Mouse (Mus musculus): ENCODE results near the gene Osbpl7. TPM values are rescaled to one million over a fixed set of nuclear protein-coding genes. Genes with fewer than 3 reads are reported as not detected.

Gene Osbpl7
- polyA plus RNA-seq, 1 experiment from 2014 or later, result 7.8 TPM

DNA sequence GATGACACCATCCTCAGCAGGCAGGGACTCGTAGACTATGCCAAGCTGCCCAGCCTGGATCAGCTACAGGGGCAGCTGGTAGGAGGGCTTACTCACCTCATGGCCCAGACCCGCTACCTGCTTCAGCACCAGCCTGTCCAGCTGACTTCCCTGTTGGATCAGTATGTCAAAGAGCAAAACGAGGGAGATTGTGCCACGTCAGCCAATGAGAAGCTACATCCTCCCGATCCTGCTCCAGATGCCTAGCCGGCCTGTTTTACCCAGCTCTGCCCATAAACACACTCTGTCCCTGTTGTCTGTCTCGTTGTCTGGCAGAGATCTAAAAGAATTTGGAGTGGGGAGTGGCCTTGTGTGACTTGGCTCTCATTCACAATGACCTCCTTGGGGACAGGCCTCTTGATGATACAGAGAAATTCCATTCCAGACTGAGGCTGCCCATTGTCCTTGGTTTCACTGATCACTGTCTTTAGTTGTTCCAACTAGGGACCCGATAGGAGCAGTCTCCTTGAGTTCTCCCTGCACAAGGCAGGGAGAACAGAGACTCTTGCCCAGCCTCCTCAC is 2.3 kb upstream of the Osbpl7 start:
- Histone ChIP-seq H3K4me2 (ENCODE audit: low read length) (no peak overlapping the region), H3K27ac (replicated peaks; ENCODE audit: low read depth, low read length) (no peak overlapping the region), H3K36me3 (ENCODE audit: control insufficient read depth, insufficient read depth, low read length) (peaks cover 30% of the 10 kb centered on the region), H3K4me3 (replicated peaks; ENCODE audit: low read depth, low read length) (no peak overlapping the region), H3K9ac (replicated peaks; ENCODE audit: low read length) (no peak overlapping the region), H3K4me1 (ENCODE audit: control insufficient read depth, insufficient read depth, low read length) (peaks cover 14% of the 10 kb centered on the region), H3K9me3 (ENCODE audit: control insufficient read depth, low read length) (no peaks in the 10 kb centered on the region), H3K27me3 (ENCODE audit: control insufficient read depth, insufficient read depth, low read length) (no peaks in the 10 kb centered on the region)
- ATAC-seq (ENCODE audit: low FRiP score, low TSS enrichment) (no peak), DNase-seq (no peak)
- 88% methylated on average over 8 of the region's 8 CpGs for WGBS

DNA sequence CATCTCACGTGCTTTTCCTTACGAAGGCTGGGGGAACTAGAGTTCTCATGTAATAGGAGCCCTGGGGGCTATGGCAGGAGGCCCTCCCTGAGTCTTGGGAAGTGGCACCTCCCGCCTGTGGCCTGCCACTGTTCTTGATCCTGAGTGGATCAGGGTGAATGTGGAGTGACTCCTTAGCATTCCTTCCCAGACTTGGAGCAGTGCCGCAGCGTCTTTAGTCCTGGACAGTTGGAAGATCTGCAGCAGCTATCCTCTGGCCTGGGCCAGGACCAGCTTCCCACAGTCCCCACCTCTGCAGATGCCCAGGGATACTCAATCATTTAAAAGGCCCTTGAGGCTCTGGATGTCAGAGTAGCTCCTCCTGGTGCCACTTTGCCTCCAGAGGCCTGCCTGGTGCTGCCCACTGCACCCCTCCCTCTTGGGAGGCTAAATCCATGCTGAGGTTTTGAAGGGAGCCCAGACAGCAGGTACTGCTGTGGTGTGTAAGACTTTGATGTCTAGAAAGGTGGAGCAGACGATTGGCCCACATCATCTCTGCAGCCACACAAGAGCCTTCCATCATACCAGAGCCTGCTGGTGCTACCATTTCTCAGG is 839 bp upstream of the Osbpl7 start:
- Histone ChIP-seq H3K9ac (replicated peaks; ENCODE audit: low read length) (no peak overlapping the region), H3K36me3 (ENCODE audit: control insufficient read depth, insufficient read depth, low read length) (peaks cover 35% of the 10 kb centered on the region), H3K27ac (replicated peaks; ENCODE audit: low read depth, low read length) (no peak overlapping the region), H3K27me3 (ENCODE audit: control insufficient read depth, insufficient read depth, low read length) (no peaks in the 10 kb centered on the region), H3K4me3 (replicated peaks; ENCODE audit: low read depth, low read length) (no peak overlapping the region), H3K9me3 (ENCODE audit: control insufficient read depth, low read length) (no peaks in the 10 kb centered on the region), H3K4me1 (ENCODE audit: control insufficient read depth, insufficient read depth, low read length) (peaks cover 14% of the 10 kb centered on the region), H3K4me2 (ENCODE audit: low read length) (no peak overlapping the region)
- no peak for ATAC-seq (ENCODE audit: low FRiP score, low TSS enrichment)
- 79% methylated on average over 6 of the region's 6 CpGs for WGBS
- DNase-seq, result no peak

DNA sequence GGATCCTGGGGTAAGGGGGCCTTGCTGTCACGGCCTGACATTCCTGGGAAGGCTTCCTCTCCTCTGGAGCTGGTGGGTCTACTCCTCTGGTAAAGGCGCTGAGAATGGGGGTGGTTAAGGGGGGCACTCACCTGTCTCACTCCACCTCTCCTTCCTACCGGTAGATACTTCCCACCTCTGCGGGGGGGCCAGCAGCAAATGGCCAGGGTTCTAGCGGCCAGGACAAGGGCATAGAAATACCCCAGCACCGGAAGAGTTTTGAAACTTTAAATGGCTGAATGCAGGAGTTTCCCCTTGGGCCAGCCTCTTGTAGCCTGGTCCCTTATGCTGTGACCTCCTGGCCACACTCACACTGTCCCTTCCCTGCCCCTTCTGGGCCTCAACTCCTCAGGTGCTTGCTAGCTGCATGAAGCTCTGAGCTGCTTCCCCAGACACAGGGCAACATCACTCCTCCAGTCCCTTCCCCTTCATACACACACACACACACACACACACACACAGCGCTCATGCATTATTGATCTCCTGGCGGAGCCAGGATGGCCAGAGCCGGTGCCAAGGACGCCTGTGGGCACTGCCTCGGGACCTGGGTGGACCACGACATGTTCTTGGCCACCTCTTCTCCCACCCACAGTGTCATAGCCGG is 637 bp downstream of the Osbpl7 start:
- Histone ChIP-seq H3K9ac (replicated peaks; ENCODE audit: low read length) (peak overlapping the region; percentile 78), H3K4me2 (ENCODE audit: low read length) (peak overlapping the region; percentile 94), H3K36me3 (ENCODE audit: control insufficient read depth, insufficient read depth, low read length) (peaks cover 46% of the 10 kb centered on the region), H3K4me1 (ENCODE audit: control insufficient read depth, insufficient read depth, low read length) (peaks cover 14% of the 10 kb centered on the region), H3K4me3 (replicated peaks; ENCODE audit: low read depth, low read length) (peak overlapping the region; percentile 64), H3K27ac (replicated peaks; ENCODE audit: low read depth, low read length) (peak overlapping the region; percentile 52), H3K27me3 (ENCODE audit: control insufficient read depth, insufficient read depth, low read length) (no peaks in the 10 kb centered on the region), H3K9me3 (ENCODE audit: control insufficient read depth, low read length) (no peaks in the 10 kb centered on the region)
- ATAC-seq (ENCODE audit: low FRiP score, low TSS enrichment) (no peak; the same call in 1 of the 2 replicates), DNase-seq (peak; percentile 37)
- WGBS, result 16% methylated on average over 13 of the region's 13 CpGs

DNA sequence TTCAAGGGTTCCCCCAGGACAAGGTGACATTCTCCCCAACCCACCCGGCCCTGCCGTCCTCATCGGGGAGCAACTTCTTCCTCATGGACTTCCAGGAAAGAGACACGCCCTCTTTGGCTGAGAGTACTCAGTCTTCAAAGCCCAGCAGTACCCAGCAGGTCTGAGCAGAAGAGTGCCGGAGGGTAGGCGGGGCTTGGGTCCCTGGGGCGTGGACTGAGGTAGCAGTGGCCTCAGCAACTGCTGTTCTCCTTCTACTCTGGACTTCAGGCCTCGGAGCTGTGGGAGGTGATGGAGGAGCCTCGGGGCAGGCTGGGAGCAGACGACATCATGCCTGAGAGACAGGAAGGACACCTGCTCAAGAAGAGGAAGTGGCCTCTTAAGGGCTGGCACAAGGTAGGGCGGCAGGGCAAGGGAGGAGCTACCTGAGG is 1.8 kb downstream of the Osbpl7 start:
- WGBS, result 34% methylated on average over 11 of the region's 11 CpGs
- peaks cover 50% of the 10 kb centered on the region for H3K36me3 ChIP-seq (ENCODE audit: control insufficient read depth, insufficient read depth, low read length)

DNA sequence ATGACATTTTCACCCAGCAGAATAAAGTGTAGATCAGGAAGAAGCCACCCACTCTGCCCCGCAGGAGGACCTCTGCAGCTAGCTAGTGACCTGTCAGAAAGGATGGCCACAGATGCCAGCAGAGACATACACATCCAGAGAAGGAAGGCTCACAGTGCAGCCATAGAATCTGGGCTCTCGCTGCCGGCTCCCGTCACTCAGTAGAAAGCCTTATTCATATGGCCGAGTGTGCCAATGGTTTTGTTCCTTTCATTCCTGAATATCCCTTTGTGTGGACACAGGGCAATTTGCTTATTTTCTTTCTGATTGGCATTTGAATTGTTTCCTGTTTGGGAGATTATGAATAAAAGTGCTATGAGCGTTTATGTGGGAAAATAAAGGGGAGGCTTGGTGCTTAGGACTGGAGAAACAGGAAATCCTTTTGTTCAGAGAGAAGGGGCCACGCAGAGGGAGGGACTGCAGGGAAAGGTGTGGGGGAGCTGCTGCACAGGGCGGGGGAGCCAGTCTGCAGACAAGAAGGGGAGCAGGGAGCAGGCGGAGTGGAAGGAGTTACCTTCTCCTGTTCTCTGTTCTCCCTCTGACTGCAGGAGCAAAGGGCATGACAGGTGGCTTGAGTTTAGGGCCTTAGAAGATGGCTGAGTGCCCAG is 13.0 kb downstream of the Osbpl7 start:
- DNase-seq (peak; percentile 43), ATAC-seq (ENCODE audit: low FRiP score, low TSS enrichment) (no peak)
- 19% methylated on average over 9 of the region's 9 CpGs for whole genome bisulfite sequencing
- Histone ChIP-seq H3K27ac (replicated peaks; ENCODE audit: low read depth, low read length) (peak overlapping the region; percentile 57), H3K27me3 (ENCODE audit: control insufficient read depth, insufficient read depth, low read length) (no peaks in the 10 kb centered on the region), H3K9me3 (ENCODE audit: control insufficient read depth, low read length) (no peaks in the 10 kb centered on the region), H3K4me2 (ENCODE audit: low read length) (no peak overlapping the region), H3K36me3 (ENCODE audit: control insufficient read depth, insufficient read depth, low read length) (peaks cover 35% of the 10 kb centered on the region), H3K9ac (replicated peaks; ENCODE audit: low read length) (no peak overlapping the region), H3K4me1 (ENCODE audit: control insufficient read depth, insufficient read depth, low read length) (no peaks in the 10 kb centered on the region), H3K4me3 (replicated peaks; ENCODE audit: low read depth, low read length) (no peak overlapping the region)

More for the DNA sequence above, 1.8 kb downstream of the Osbpl7 start:
- Histone ChIP-seq H3K4me1 (ENCODE audit: control insufficient read depth, insufficient read depth, low read length) (peaks cover 14% of the 10 kb centered on the region), H3K9me3 (ENCODE audit: control insufficient read depth, low read length) (no peaks in the 10 kb centered on the region), H3K9ac (replicated peaks; ENCODE audit: low read length) (no peak overlapping the region), H3K27me3 (ENCODE audit: control insufficient read depth, insufficient read depth, low read length) (no peaks in the 10 kb centered on the region), H3K4me2 (ENCODE audit: low read length) (peak overlapping the region; percentile 94), H3K4me3 (replicated peaks; ENCODE audit: low read depth, low read length) (no peak overlapping the region), H3K27ac (replicated peaks; ENCODE audit: low read depth, low read length) (no peak overlapping the region)
- no peak for ATAC-seq (ENCODE audit: low FRiP score, low TSS enrichment)
- DNase-seq, result no peak

DNA sequence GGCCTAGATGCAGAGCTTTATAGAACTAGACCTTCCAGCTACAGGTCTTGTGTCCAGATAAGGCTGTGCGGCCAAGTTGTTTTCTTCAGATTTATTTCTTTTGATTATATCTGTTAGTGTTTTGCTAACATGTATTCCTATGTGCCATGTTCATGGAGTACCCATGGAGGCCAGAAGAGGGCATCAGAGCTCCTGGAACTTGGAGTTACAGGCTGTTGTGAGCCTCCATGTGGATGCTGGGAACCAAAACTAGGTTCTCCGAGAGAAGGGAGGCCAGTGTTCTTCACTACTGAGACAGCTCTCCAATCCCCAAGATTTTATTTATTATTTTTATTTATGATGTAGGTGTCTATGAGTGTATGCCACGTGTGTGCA is 13.5 kb downstream of the Osbpl7 start:
- ATAC-seq (ENCODE audit: low FRiP score, low TSS enrichment) (no peak), DNase-seq (peak; percentile 11)
- H3K4me1 ChIP-seq (ENCODE audit: control insufficient read depth, insufficient read depth, low read length), result no peaks in the 10 kb centered on the region
- peaks cover 35% of the 10 kb centered on the region for H3K36me3 ChIP-seq (ENCODE audit: control insufficient read depth, insufficient read depth, low read length)
- no peak overlapping the region for H3K9ac ChIP-seq (replicated peaks; ENCODE audit: low read length)
- 87% methylated on average over 3 of the region's 3 CpGs for WGBS
- H3K9me3 ChIP-seq (ENCODE audit: control insufficient read depth, low read length), result no peaks in the 10 kb centered on the region
- H3K27me3 ChIP-seq (ENCODE audit: control insufficient read depth, insufficient read depth, low read length), result no peaks in the 10 kb centered on the region
- H3K4me2 ChIP-seq (ENCODE audit: low read length), result no peak overlapping the region
- H3K27ac ChIP-seq (replicated peaks; ENCODE audit: low read depth, low read length), result peak overlapping the region; percentile 57
- H3K4me3 ChIP-seq (replicated peaks; ENCODE audit: low read depth, low read length), result no peak overlapping the region

DNA sequence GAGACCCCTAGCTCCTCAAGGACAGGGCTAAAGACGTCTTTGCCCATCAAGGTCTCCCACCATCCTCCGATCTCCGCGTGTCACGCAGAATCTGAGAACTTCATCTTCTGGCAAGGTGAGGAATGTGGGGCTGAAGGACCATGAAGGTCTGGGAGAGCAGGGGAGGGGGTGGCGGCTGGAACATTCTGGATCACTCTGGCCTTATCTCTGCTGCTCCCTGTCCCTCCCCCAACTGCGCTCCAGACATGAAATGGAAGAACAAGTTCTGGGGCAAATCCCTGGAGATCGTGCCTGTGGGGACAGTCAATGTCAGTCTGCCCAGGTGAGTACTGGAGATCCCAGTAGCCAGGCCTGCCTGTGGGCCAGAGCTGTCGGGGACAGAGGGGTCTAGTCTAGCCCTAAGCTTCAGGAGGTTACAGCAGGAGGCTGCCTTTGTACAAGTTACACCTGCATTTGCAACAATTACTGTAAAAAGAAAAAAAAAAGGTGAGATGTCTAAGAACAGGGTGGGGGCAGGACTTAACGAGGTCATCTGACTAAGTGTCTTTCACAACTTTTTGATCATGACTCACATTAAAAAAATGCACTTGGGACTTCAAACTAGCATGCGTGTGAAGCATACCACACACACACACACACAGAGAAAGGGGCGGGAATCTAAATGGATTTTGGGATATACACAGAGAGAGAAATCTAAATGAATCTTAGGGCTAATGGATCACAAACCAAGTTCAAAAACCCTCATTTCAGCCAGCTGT is 15.3 kb downstream of the Osbpl7 start:
- Histone ChIP-seq H3K36me3 (ENCODE audit: control insufficient read depth, insufficient read depth, low read length) (peaks cover 25% of the 10 kb centered on the region), H3K4me1 (ENCODE audit: control insufficient read depth, insufficient read depth, low read length) (no peaks in the 10 kb centered on the region), H3K27me3 (ENCODE audit: control insufficient read depth, insufficient read depth, low read length) (no peaks in the 10 kb centered on the region), H3K4me2 (ENCODE audit: low read length) (no peak overlapping the region), H3K9me3 (ENCODE audit: control insufficient read depth, low read length) (no peaks in the 10 kb centered on the region), H3K9ac (replicated peaks; ENCODE audit: low read length) (no peak overlapping the region), H3K27ac (replicated peaks; ENCODE audit: low read depth, low read length) (no peak overlapping the region), H3K4me3 (replicated peaks; ENCODE audit: low read depth, low read length) (no peak overlapping the region)
- ATAC-seq (ENCODE audit: low FRiP score, low TSS enrichment) (no peak), DNase-seq (no peak)
- WGBS, result 87% methylated on average over 12 of the region's 12 CpGs

DNA sequence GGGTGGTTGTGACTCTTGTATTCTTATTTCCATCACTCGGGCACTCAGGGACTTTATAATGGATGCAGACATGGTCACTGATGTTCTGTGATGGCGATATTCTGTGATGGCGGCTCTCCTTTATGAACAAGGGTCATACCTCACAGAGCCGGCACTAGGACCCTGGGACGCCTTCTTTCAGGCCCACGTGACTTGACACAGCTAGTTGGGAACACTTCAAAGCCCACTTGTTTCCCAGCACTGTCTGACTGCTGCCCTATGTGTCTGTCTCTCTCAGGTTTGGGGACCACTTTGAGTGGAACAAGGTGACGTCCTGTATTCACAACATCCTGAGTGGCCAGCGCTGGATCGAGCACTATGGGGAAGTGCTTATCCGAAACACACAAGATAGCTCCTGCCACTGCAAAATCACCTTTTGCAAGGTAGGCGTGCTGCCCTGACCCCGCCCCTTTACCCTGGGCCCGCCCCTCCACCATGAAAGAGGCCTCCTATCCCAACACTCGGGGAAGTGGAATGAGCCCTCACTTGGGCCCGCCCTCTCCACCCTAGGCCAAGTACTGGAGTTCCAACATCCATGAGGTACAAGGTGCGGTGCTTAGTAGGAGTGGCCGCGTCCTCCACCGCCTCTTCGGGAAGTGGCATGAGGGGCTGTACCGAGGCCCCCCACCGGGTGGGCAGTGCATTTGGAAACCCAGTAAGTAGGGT is 16.4 kb downstream of the Osbpl7 start:
- H3K4me1 ChIP-seq (ENCODE audit: control insufficient read depth, insufficient read depth, low read length), result no peaks in the 10 kb centered on the region
- WGBS, result 47% methylated on average over 22 of the region's 22 CpGs
- no peaks in the 10 kb centered on the region for H3K27me3 ChIP-seq (ENCODE audit: control insufficient read depth, insufficient read depth, low read length)
- no peak overlapping the region for H3K9ac ChIP-seq (replicated peaks; ENCODE audit: low read length)
- H3K4me2 ChIP-seq (ENCODE audit: low read length), result no peak overlapping the region
- H3K36me3 ChIP-seq (ENCODE audit: control insufficient read depth, insufficient read depth, low read length), result peaks cover 18% of the 10 kb centered on the region
- H3K4me3 ChIP-seq (replicated peaks; ENCODE audit: low read depth, low read length), result no peak overlapping the region
- H3K27ac ChIP-seq (replicated peaks; ENCODE audit: low read depth, low read length), result no peak overlapping the region
- DNase-seq (peak; percentile 30), ATAC-seq (ENCODE audit: low FRiP score, low TSS enrichment) (no peak)
- no peaks in the 10 kb centered on the region for H3K9me3 ChIP-seq (ENCODE audit: control insufficient read depth, low read length)

Measured in midbrain, embryonic 14.5 days (tissue).